Mouse (Mus musculus) brown adipose tissue, adult 24 weeks (tissue): ENCODE data around the gene Rag1. TPM values are rescaled to one million over a fixed set of nuclear protein-coding genes. Genes with fewer than 3 reads are reported as not detected.

Experiments used
- H3K27ac ChIP-seq: fragments of 200-500 bp; replicated peaks from 2 replicates; pipeline ENCODE4 v1.5.1; 2012; ENCODE audit warnings: low read depth, mild to moderate bottlenecking, low read length
- H3K4me1 ChIP-seq: fragments of 200-500 bp; 2 replicates; pipeline ENCODE4 v1.6.1; 2012; ENCODE audit warnings: low read length, mixed read lengths; ENCODE audit not compliant: control insufficient read depth, insufficient read depth, insufficient read length
- H3K4me3 ChIP-seq: fragments of 200-500 bp; 2 replicates; pipeline ENCODE4 v1.5.1; 2012; ENCODE audit warnings: low read depth, mild to moderate bottlenecking, low read length, moderate library complexity; ENCODE audit not compliant: insufficient read depth
- polyA plus RNA-seq: library from polyadenylated mRNA; stranded (reverse); fragments of >200 nt; gene quantifications from 2 replicates; pipeline ENCODE4 v1.2.4, GENCODE M21; 2012; ENCODE audit not compliant: missing spikeins, insufficient read depth, insufficient read length

Gene Rag1
- not detected in 2 replicates for polyA plus RNA-seq

- H3K4me1 ChIP-seq: no peaks in the 10 kb centered on the region
- H3K27ac ChIP-seq: no peak within 1 kb of the TSS
- H3K4me3 ChIP-seq: no peak within 1 kb of the TSS
Measured at GRCm38 (mm10) chr2:101649114-101649671, at the start of gene Rag1, which contains the start of gene B230118H07Rik. Gene Rag1 (minus strand): TSS chr2:101649501. Gene B230118H07Rik (minus strand): TSS chr2:101649532.

DNA sequence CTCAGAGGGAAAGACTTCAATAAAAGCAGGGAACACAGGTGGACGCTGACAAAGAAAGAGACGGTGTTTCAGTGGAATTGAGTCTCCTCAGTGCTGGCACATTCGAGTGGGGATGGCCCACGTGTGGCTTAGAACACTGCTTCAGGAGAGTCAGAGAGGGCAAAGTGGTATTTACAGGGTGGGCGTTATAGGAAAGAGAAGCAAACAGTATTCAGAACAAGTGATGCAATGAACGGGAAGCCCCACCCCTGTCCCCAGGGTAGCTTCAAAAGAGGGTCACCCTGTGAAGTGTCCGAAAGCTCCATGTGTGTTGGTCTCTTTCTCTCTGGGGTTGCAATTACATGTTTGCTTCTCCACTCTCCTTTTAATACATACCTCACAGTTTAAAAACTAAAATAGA lies 46.3 kb upstream of the Rag1 start:
- Histone ChIP-seq H3K4me1 (no peaks in the 10 kb centered on the region), H3K4me3 (no peak overlapping the region), H3K27ac (no peak overlapping the region)

DNA sequence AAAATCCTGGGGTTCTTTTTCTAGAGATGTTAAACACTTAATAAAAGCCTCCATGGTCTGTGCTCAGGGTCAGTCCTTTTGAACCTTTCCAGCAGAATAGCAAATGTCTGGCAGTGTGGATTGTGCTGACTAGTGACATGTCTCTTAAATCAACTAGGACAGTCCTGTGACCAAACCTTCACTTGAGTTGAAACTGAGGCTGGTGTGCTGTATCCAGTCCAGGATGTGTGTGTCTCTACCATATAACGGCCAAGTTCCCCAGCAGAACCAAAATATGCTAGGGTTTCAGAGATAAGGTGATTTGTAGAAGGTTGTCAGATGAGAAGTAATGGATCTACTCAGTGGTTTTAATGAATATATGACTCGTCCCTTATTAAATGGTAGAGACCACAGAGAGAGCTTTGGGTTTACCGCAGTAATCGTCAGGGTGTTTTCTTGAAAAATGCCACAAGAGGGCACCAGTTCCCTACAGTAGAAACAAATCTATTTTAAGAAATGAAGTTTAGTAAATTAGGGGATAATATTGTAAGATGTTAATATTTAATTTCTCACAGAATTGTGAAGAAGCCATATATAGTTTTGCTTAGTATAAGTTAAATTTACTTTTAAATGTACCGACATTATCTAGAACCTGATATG lies 44.4 kb upstream of the Rag1 start:
- Histone ChIP-seq H3K27ac (no peak overlapping the region), H3K4me3 (no peak overlapping the region), H3K4me1 (no peaks in the 10 kb centered on the region)

GRCm38 (mm10) chr2:101693043-101693442 lies 43.7 kb upstream of the Rag1 start:
- H3K4me3 ChIP-seq: no peak overlapping the region
- no peak overlapping the region for H3K27ac ChIP-seq
- no peaks in the 10 kb centered on the region for H3K4me1 ChIP-seq

GRCm38 (mm10) chr2:101690252-101690827 lies 41.0 kb upstream of the Rag1 start:
- Histone ChIP-seq H3K4me3 (no peak overlapping the region), H3K4me1 (no peaks in the 10 kb centered on the region), H3K27ac (no peak overlapping the region)

DNA sequence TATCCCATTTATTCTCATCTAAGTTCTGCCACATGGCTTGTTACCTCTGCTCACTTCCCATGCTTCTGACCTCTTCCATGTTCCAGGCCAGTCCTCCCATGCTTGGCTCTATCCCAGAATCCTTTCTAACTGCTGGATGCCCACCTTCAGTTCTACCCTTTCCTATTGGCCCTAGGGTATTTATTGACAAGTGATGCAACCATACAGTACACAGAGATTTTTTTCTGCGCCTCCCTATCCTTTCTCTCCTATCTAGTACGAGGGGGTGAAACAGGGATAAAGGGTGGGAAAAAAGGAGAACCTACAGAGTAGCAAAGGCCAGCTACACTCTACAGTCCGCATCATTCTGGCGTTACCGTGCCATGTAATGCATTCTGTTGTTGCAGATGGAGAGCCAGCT lies 38.7 kb upstream of the Rag1 start:
- Histone ChIP-seq H3K27ac (no peak overlapping the region), H3K4me3 (no peak overlapping the region), H3K4me1 (no peaks in the 10 kb centered on the region)

GRCm38 (mm10) chr2:101684421-101684820 lies 35.1 kb upstream of the Rag1 start:
- Histone ChIP-seq H3K4me1 (peaks cover 1% of the 10 kb centered on the region; the same call in 1 of the 2 replicates), H3K4me3 (no peak overlapping the region), H3K27ac (no peak overlapping the region)

- H3K4me3 ChIP-seq: peak overlapping the region; percentile 95
- H3K4me1 ChIP-seq: peaks cover 4% of the 10 kb centered on the region; the same call in 1 of the 2 replicates
- no peak overlapping the region for H3K27ac ChIP-seq
Measured at GRCm38 (mm10) chr2:101679164-101679784, 30.0 kb upstream of the Rag1 start.

DNA sequence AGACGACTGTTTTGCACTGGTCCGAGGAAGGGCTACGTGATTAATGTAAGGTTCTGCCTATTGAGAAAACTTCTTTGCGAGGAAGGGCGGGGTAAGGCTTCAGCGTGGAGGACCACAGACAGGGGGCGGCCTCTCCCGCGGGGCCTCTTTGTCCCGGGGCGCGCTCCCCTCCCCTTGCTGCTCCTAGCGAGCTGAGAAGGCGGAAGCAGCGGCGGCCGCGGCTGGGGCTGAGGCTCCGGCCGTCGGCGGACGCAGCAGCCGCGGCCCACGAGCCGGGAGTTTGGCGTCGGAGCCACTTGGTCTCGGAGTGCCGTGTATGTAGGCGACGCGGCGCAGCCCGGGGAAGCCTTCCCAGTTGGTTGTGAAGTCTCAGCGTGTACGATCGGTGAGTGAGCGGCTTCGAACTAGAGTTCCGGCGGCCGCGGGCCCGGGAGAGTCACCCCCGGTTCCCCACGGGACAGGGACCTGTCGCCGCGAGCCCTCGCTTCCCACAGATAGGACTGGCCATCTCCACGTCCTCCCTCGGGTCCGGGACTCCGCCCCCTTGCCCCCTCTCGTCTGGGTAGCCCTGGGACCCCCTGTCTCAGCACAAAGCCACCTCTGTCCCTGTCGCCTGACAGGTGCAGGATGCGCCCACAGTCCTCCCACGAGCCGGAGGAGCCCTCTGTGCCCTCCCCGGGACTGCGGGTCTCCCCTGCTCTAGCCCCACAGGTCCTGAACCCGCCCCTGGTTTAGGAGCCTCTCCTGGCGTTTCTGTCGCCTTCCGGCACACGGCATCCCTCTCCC lies 29.1 kb upstream of the Rag1 start, which contains the start of gene Traf6:
TSS of gene Traf6 (plus strand) at position 194 of the 786 bp plus-strand sequence.
- Histone ChIP-seq H3K27ac (peak within 1 kb of the TSS; percentile 54), H3K4me3 (peak within 1 kb of the TSS; percentile 95), H3K4me1 (peaks cover 4% of the 10 kb centered on the region; the same call in 1 of the 2 replicates)

- Histone ChIP-seq H3K4me1 (no peaks in the 10 kb centered on the region), H3K4me3 (no peak overlapping the region), H3K27ac (no peak overlapping the region)
Measured at GRCm38 (mm10) chr2:101673547-101673946, 24.2 kb upstream of the Rag1 start.

DNA sequence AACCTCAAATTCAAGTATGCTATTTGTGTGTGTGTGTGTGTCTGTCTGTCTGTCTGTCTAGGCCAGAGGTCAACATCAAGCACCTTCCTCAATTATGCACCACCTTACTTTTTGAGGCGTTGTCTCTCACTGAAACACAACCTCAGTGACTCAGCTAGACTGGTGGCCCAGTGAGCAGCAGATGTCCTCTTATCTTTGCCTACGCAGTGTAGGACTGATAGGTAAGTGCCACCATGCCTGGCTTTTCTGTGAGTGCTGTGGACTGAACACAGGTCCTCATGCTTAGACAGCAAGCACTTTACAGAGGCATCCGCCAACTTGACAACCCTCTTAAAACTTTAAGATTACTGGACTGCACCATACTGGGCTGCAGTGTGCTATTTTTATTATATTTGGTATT lies 19.4 kb upstream of the Rag1 start:
- Histone ChIP-seq H3K27ac (no peak overlapping the region), H3K4me1 (no peaks in the 10 kb centered on the region), H3K4me3 (no peak overlapping the region)

DNA sequence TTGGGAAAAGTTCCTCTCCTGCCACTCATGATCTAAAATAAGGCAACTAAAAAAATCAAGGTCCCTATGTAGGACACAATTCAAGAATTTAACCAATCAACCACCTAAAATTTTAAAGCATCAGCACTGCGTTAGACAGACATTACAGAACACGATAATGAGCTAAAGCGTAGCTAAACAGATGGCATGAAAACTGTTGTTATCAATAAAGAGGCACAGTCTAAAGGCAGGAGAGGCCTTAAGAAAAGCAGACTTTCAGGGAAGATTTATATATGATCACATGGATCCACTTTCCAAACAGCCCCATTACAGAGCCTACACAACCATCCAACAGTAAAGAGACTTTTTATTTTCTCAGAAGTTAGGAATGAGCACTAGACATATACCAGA lies 16.4 kb upstream of the Rag1 start:
- no peak overlapping the region for H3K4me3 ChIP-seq
- no peak overlapping the region for H3K27ac ChIP-seq

GRCm38 (mm10) chr2:101665058-101665702 lies 15.9 kb upstream of the Rag1 start:
- no peak overlapping the region for H3K4me3 ChIP-seq
- no peaks in the 10 kb centered on the region for H3K4me1 ChIP-seq
- no peak overlapping the region for H3K27ac ChIP-seq

More for the DNA sequence above, 16.4 kb upstream of the Rag1 start:
- no peaks in the 10 kb centered on the region for H3K4me1 ChIP-seq

DNA sequence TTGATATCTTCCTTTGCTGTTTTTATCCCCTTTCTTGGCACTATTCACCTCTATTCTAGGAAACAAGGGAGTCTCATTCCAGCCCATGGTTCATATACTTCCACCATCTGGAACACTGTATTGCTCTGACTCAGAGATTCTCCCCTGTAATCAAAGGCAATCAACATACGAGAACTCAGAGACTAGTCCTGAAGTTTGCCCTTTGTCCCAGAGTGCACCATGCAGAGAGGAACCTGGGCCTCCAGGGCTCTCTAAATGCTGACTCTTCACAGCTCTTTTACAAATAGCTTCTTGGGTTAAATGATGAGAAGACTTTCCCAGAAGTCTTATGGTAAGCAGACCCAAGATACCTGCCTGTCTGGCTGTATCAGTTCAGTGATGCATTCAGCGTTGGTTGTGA lies 11.2 kb upstream of the Rag1 start:
- no peaks in the 10 kb centered on the region for H3K4me1 ChIP-seq
- no peak overlapping the region for H3K4me3 ChIP-seq
- no peak overlapping the region for H3K27ac ChIP-seq
